Mouse (Mus musculus): ENCODE data around the gene Acp4.
"Not testable (repeated sequence)": the region's sequence is repeated elsewhere in the genome, so short reads cannot be mapped to it uniquely, and the experiment has no call there.

Gene Acp4

DNA sequence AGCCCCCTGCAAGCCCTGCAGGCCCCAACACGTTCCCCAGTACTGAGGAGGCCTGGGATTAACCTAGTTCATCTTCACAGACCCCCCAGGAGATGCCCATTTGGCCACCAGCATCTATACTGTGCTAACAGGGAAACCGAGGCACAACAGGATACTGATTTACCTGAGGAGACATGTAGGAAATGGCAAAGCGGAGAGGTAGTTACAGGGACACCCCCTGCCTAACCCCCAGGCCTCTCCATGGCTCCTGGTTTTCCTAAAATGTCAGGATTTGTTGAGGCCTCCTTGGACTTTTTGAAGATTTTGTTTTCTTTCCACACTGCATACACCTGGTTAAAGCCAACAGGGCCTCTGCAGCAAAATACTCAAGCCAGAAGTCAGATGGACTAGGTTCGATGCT lies at the start of gene Acp4:
Gene Acp4, minus strand, starts transcription at position 101 of the 400 bp plus-strand sequence.
- DNase-seq (ENCODE audit: low spot score) = no peak

DNA sequence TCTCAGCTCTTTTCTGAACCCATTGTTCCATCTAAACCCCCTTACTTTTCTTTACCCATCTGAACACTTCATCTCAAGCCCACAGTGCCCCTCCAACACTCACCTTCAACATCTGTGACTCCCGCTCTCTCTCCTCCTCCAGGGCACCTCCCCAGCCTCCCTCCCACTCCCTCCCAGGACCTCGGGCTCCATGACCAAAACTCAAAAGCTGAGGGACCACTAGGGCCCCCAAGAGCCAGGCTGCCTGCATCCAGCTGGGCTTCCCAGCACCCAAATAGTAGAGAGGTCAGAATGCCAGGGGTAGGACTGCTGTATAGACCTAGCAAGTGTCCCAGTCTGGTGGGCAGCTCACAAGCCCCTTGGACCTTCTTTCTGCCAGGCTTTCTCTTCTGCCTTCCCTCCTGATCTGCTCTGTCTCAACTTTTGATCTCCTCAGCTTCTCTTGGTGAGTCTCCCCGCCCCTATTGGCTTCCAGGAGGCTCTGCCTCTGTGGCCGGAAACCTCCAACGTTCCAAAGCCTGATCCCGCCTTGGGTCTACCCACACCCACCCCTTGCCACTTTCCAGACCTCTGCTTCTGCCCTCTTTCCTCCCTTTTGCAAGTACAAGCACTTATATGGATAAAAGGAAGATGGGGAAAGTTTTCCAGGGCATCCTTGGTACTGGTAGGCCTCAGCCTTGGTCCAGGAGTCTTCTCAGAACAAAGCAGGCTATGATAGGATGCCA lies 49.5 kb upstream of the Acp4 start, which contains the start of gene Clec11a:
Gene Clec11a, minus strand, starts transcription at position 387 of the 725 bp plus-strand sequence.
- DNase-seq (ENCODE audit: low spot score) = no peak

DNA sequence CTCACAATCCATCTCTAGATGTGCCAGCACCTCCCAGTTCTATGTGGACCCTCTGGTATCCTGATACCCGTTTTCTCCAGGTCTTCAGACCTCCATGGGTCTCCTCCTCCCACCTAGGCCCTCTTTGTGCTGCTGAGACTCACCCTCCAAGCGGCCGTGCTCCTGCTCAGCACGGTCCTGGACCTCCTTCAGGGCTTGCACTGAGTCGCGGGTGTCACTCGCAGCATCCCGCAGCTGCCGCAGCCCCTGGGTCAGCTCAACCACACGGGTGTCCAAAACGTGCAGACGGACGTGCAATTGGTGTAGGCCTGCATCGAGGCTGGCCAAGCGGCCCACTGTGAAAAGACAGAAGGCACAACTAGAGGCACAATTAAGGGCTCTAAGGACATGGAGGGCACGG lies 48.5 kb upstream of the Acp4 start:
- DNase-seq (ENCODE audit: low spot score) = no peak

GRCm38 (mm10) chr7:44304775-44305641 lies 47.8 kb upstream of the Acp4 start:
- DNase-seq (ENCODE audit: low spot score) = peak; percentile 99

- DNase-seq (ENCODE audit: low spot score) = no peak
Observed at GRCm38 (mm10) chr7:44304463-44304774, 47.2 kb upstream of the Acp4 start.

- no peak for DNase-seq (ENCODE audit: low spot score)
Observed at GRCm38 (mm10) chr7:44303346-44304340, 46.5 kb upstream of the Acp4 start.

DNA sequence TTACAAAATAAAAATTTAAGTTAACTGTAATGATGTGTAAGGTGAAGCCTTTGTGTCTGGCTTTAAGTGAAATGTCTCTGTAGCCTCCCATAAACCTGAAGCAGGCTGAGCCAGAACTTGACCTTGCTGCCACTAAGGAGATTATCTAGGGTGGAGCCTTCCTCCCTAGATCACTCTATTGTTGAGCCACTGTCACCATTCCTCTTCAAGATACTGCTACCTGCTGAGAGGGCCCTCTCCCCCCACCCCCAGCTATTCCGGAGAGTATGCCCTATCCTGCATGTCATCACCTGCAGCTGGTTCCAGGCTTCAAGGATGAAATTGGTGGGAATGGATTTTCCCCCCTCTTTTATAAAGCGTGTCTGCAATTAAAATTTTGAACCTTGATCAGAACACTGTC lies 40.3 kb upstream of the Acp4 start:
- DNase-seq (ENCODE audit: low spot score) = not testable (repeated sequence)

- DNase-seq (ENCODE audit: low spot score) = no peak
Observed at GRCm38 (mm10) chr7:44291418-44291817, 34.2 kb upstream of the Acp4 start.

- no peak for DNase-seq (ENCODE audit: low spot score)
Observed at GRCm38 (mm10) chr7:44290986-44291385, 33.8 kb upstream of the Acp4 start.

- DNase-seq (ENCODE audit: low spot score) = no peak
Observed at GRCm38 (mm10) chr7:44287760-44288159, 30.6 kb upstream of the Acp4 start.

GRCm38 (mm10) chr7:44281586-44281985 lies 24.4 kb upstream of the Acp4 start:
- no peak for DNase-seq (ENCODE audit: low spot score)

- DNase-seq (ENCODE audit: low spot score) = no peak
Observed at GRCm38 (mm10) chr7:44280959-44281358, 23.8 kb upstream of the Acp4 start.

- peak; percentile 41 for DNase-seq (ENCODE audit: low spot score)
Observed at GRCm38 (mm10) chr7:44277250-44277622, 20.1 kb upstream of the Acp4 start.

DNA sequence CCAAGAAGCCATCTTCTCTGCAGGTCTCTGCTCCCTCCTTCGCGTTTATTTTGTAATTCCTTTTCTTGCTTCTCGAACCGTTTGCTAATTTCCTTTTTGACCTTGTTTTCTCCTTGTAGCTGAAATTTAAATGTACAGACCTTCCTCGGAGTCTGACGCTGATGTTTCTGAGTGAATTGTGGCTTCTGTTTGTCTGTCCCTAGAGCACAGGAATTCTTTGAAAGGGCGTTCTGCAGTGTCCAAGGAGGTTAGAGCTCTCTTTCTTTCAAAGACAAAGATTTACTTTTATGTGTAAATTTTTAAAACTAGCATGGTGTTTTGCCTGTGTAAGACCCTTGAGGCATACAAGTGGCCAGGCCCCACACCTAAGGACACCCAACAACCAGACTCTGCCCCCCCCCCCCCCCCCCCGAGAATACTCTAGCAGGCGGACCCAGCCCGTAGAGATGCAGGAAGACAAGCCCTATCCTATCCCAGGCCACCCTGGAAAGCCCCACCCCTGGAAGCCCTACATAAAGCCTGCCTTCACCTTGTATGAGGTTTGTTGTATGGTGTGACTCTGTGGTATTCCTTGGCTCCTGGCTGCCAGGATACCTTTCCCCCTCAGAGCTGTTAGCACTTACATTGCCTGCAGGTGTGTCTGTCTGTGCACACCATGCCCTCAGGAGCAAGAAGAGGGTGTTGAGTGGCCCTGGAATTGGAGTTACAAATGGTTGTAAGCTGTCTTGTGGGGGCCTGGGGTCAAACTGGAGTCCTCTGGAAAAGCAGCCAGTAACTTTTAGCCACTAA lies 19.5 kb upstream of the Acp4 start:
- no peak for DNase-seq (ENCODE audit: low spot score)

DNA sequence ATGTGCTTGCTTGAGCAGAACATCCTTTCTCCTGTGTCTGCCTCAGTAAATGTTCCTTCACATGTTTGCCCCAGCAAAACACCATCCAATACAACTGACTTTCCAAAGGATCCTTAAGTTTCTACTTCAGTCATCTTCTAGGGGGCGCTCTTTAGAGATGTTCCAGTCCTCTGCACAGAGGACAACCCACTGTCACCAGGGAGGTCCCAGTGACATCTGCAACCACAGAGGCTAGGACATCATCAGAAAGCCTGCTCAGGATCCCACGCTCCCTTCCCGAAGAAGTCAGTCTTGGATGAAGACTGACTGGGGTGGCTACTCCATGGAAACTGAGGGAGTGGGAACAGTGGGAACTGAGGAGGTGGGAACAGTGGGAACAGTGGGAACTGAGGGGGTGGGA lies 18.4 kb upstream of the Acp4 start:
- no peak for DNase-seq (ENCODE audit: low spot score)

GRCm38 (mm10) chr7:44274096-44274495 lies 16.9 kb upstream of the Acp4 start:
- DNase-seq (ENCODE audit: low spot score) = no peak

GRCm38 (mm10) chr7:44273446-44273845 lies 16.3 kb upstream of the Acp4 start:
- DNase-seq (ENCODE audit: low spot score) = no peak

- no peak for DNase-seq (ENCODE audit: low spot score)
Observed at GRCm38 (mm10) chr7:44272546-44272945, 15.4 kb upstream of the Acp4 start.

DNA sequence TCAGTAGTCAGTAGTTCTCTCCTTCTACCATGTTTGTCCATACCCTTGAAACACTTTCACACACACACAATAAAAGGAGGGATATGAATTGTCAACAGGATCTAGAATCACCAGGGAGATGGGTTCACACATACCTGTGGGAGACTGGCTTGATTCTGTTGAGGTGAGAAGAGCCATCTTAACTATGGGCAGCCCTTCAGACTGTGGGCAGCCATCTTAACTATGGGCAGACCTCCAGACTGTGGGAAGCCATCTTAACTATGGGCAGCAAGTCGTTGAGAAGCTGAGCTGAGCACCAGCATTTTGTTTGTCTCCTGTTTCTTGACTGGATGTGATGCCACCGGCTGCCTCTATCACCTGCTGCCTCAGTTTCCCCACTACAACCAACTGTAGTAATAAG lies 14.1 kb upstream of the Acp4 start:
- DNase-seq (ENCODE audit: low spot score) = no peak

- no peak for DNase-seq (ENCODE audit: low spot score)
Observed at GRCm38 (mm10) chr7:44269397-44269796, 12.2 kb upstream of the Acp4 start.

GRCm38 (mm10) chr7:44268117-44268516 lies 10.9 kb upstream of the Acp4 start:
- DNase-seq (ENCODE audit: low spot score) = no peak
